Mouse (Mus musculus) heart, postnatal 0 days (tissue): ENCODE data around the gene Csmd2. TPM values are rescaled to one million over a fixed set of nuclear protein-coding genes. Genes with fewer than 3 reads are reported as not detected.

Experiments used
- ATAC-seq: fragments of 200-750 bp; cut with Nextera tagmentation; 2 replicates; pipeline ENCODE4 v1.8.0; 2017; ENCODE audit warnings: low read depth, moderate number of reproducible peaks, moderate library complexity; ENCODE audit not compliant: insufficient read depth
- DNase-seq: peaks from one replicate; pipeline ENCODE4 v3.0.0-alpha.2; 2016; ENCODE audit warnings: low spot score
- H3K27ac ChIP-seq: fragments of 300-500 bp; sonication (generic); 2 replicates; pipeline ENCODE4 v1.5.1; 2014; ENCODE audit warnings: low read depth, mild to moderate bottlenecking
- H3K27me3 ChIP-seq: fragments of 300-500 bp; sonication (generic); 2 replicates; pipeline ENCODE4 v1.6.1; 2014; ENCODE audit warnings: low read length, mixed read lengths; ENCODE audit not compliant: control insufficient read depth, insufficient read depth
- H3K36me3 ChIP-seq: fragments of 300-500 bp; sonication (generic); replicated peaks from 2 replicates; pipeline ENCODE4 v1.6.1; 2014; ENCODE audit warnings: low read length, mixed read lengths; ENCODE audit not compliant: control insufficient read depth, insufficient read depth
- H3K4me1 ChIP-seq: fragments of 300-500 bp; sonication (generic); 2 replicates; pipeline ENCODE4 v1.6.1; 2014; ENCODE audit warnings: antibody characterized with exemption; ENCODE audit not compliant: control insufficient read depth, insufficient read depth
- H3K4me2 ChIP-seq: fragments of 300-500 bp; sonication (generic); 2 replicates; pipeline ENCODE4 v1.6.1; 2014; ENCODE audit warnings: low read depth, mild to moderate bottlenecking, low read length, moderate library complexity
- H3K4me3 ChIP-seq: fragments of 300-500 bp; sonication (generic); 2 replicates; pipeline ENCODE4 v1.5.1; 2014; ENCODE audit warnings: low read depth, low read length
- H3K9ac ChIP-seq: fragments of 300-500 bp; sonication (generic); replicated peaks from 2 replicates; pipeline ENCODE4 v1.6.1; 2014; ENCODE audit warnings: low read depth, low read length, mixed read lengths
- H3K9me3 ChIP-seq: fragments of 300-500 bp; sonication (generic); replicated peaks from 2 replicates; pipeline ENCODE4 v1.6.1; 2016; ENCODE audit warnings: low read length; ENCODE audit not compliant: control insufficient read depth
- CTCF ChIP-seq: IDR thresholded peaks from 2 replicates; pipeline ENCODE4 v1.5.1; 2016; ENCODE audit warnings: antibody characterized with exemption, control low read depth, low read depth
- EP300 ChIP-seq: IDR thresholded peaks from 2 replicates; pipeline ENCODE4 v1.6.1; 2016; ENCODE audit warnings: antibody characterized with exemption, low read depth
- WGBS: fragments of 180-500 bp; shearing (Covaris S2); extraction: QIAGEN DNeasy Blood & Tissue Kit; methylation state at CpG from one replicate; pipeline ENCODE4 v1.1.7; 2014; 5-methylcytosine and 5-hydroxymethylcytosine counted together
- polyA plus RNA-seq: library from polyadenylated mRNA; unstranded; fragments of >200 nt; fragmentation: Nextera tagmentation; extraction: Ambion mirVana; gene quantifications from 2 replicates; pipeline ENCODE4 v1.2.1, GENCODE M21; 2015
- total RNA-seq: library from RNA; depleted of rRNA; stranded (reverse); fragments of >200 nt; gene quantifications from 2 replicates; pipeline ENCODE4 v1.2.3, GENCODE M21; 2014; ENCODE audit warnings: low replicate concordance

Csmd2 gene
- total and polyA plus RNA-seq, 2 experiments from 2014 or later, result 0.01 TPM; not detected in 1

DNA sequence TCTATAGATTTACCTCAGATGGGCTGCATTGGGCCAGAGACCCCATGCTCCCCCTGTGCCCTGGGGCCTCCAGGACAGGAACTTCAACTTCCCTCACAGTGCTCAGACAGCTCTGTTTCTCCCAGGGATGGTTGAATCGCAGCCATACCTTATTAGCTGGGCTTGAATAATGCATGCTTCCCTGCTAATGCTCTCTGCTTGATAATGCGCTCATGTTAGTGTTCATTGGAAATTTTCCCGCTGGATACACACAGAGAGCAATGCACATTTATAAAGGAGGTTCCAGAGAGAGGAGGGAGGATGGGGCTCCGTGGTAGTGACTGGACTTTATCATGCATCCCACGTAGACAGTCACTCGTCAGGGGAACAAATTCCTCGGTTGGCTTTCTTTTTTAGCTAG lies 300.4 kb downstream of the Csmd2 start:
- Histone ChIP-seq H3K4me3 (no peak overlapping the region), H3K9ac (no peak overlapping the region), H3K4me1 (no peaks in the 10 kb centered on the region), H3K27me3 (no peaks in the 10 kb centered on the region), H3K36me3 (no peaks in the 10 kb centered on the region), H3K4me2 (no peak overlapping the region), H3K27ac (no peak overlapping the region), H3K9me3 (no peaks in the 10 kb centered on the region)
- WGBS, result 64% methylated on average over 7 of the region's 7 CpGs
- TF ChIP-seq CTCF (no peak), EP300 (no peak)
- no peak for DNase-seq
- no peak for ATAC-seq

DNA sequence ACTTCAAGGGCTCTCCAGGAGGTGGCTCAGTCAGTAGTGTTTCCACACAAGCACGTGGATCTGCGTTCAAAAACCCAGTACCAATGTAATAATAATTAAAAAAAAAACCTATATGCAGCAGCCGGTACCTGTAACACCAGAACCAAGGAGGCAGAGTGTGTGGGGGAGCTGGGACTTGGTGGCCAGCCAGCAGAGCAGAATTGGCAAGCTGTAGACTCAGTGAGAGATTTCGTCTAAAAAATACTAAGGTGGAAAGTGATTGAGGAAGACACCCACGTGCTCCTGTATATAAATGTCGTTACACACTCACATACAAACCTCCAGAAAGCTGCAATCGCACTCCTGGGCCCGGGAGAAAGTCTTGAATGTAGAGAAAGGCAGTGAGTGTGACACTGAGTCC lies 316.4 kb downstream of the Csmd2 start:
- H3K4me3 ChIP-seq, result no peak overlapping the region
- TF ChIP-seq EP300 (no peak), CTCF (no peak)
- H3K27ac ChIP-seq, result no peak overlapping the region
- ATAC-seq, result no peak
- H3K4me1 ChIP-seq, result no peaks in the 10 kb centered on the region
- 66% methylated on average over 8 of the region's 8 CpGs for WGBS
- H3K9ac ChIP-seq, result no peak overlapping the region
- no peak for DNase-seq
- H3K27me3 ChIP-seq, result no peaks in the 10 kb centered on the region
- no peak overlapping the region for H3K4me2 ChIP-seq
- H3K36me3 ChIP-seq, result no peaks in the 10 kb centered on the region
- no peaks in the 10 kb centered on the region for H3K9me3 ChIP-seq

DNA sequence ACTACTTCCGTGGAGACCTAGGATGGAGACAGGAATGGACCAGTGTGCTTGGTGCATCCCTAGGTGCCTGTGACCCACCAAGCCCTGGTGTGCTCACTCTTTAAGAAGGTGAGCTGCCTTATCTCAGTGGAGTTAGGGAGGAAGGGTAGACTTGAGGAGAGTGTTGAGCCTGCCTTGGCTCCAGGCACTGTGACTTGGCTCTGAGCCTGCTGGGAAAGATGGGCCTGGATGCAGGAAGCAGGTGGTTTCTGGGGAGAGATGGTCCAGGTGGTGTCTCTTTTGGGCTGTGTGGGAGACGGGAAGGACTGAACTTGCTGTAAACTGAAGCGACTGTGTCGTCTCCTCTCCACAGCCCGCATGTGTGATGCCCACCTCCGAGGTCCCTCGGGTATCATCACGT lies 318.4 kb downstream of the Csmd2 start:
- Histone ChIP-seq H3K4me2 (no peak overlapping the region), H3K9ac (no peak overlapping the region), H3K9me3 (no peaks in the 10 kb centered on the region), H3K27ac (no peak overlapping the region), H3K36me3 (no peaks in the 10 kb centered on the region), H3K27me3 (no peaks in the 10 kb centered on the region), H3K4me3 (no peak overlapping the region), H3K4me1 (no peaks in the 10 kb centered on the region)
- TF ChIP-seq CTCF (no peak), EP300 (no peak)
- DNase-seq (no peak), ATAC-seq (no peak)
- WGBS, result 81% methylated on average over 8 of the region's 8 CpGs

GRCm38 (mm10) chr4:128315328-128315727 lies 327.7 kb downstream of the Csmd2 start:
- Histone ChIP-seq H3K27ac (no peak overlapping the region), H3K4me3 (no peak overlapping the region), H3K9ac (no peak overlapping the region), H3K36me3 (no peaks in the 10 kb centered on the region), H3K9me3 (no peaks in the 10 kb centered on the region), H3K4me2 (no peak overlapping the region), H3K27me3 (no peaks in the 10 kb centered on the region), H3K4me1 (no peaks in the 10 kb centered on the region)
- no peak for DNase-seq
- 59% methylated on average over 5 of the region's 5 CpGs for WGBS
- no peak for ATAC-seq
- TF ChIP-seq EP300 (no peak), CTCF (no peak)

DNA sequence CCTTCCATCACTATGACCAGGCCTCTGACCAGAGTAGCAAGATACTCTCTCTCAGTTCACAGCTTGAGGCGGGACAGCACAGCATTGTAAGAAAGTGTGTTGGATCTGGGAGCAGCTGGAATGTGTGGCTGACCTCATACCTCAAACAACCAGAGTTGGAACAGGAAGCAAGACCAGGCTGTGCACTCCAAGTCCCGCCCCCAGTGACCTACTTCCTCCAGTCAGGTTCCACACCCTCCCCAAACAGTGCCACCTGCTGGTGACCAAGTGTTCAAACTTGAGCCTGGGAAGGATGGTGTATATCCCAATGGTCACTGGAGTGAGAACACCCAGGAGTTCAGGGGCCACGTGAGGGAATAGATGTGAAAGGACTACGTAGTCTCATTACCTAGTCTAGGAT lies 330.3 kb downstream of the Csmd2 start:
- DNase-seq (no peak), ATAC-seq (no peak)
- no peaks in the 10 kb centered on the region for H3K27me3 ChIP-seq
- WGBS, result 83% methylated on average over 4 of the region's 4 CpGs
- H3K36me3 ChIP-seq, result no peaks in the 10 kb centered on the region
- TF ChIP-seq CTCF (peak; percentile 19; the same call in 1 of the 2 replicates), EP300 (no peak)
- no peaks in the 10 kb centered on the region for H3K9me3 ChIP-seq
- no peak overlapping the region for H3K9ac ChIP-seq
- H3K4me2 ChIP-seq, result no peak overlapping the region
- H3K4me3 ChIP-seq, result no peak overlapping the region
- H3K27ac ChIP-seq, result no peak overlapping the region
- no peaks in the 10 kb centered on the region for H3K4me1 ChIP-seq

DNA sequence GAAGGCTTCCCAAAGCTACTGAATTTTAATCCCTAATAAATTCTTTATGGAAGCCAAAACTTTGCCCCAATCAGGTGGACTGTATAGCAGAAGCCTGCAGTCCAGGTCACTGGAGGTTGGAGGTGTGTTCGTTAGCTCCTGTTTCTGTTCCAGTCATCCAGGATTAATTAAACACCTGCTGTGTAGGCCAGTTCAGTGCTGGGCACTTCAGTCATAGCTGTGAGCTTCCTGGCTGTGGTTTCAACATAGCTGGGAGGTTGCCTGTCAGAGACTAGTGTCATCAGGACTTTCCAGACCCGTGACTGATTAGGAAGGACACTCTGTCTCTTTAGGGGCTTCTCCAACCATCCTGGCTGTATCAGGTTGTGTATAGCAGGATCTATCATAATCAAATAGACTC lies 337.9 kb downstream of the Csmd2 start:
- TF ChIP-seq EP300 (no peak), CTCF (no peak)
- 65% methylated on average over 2 of the region's 2 CpGs for WGBS
- ATAC-seq (no peak), DNase-seq (no peak)
- H3K36me3 ChIP-seq, result no peaks in the 10 kb centered on the region
- no peaks in the 10 kb centered on the region for H3K4me1 ChIP-seq
- no peak overlapping the region for H3K9ac ChIP-seq
- H3K4me3 ChIP-seq, result no peak overlapping the region
- no peaks in the 10 kb centered on the region for H3K27me3 ChIP-seq
- no peak overlapping the region for H3K27ac ChIP-seq
- no peaks in the 10 kb centered on the region for H3K9me3 ChIP-seq
- no peak overlapping the region for H3K4me2 ChIP-seq
